Mouse (Mus musculus) erythroblast, embryonic 14.5 days (primary cell): ENCODE measurements around the gene Lyrm7.

ENCODE experiments used
- GATA1 ChIP-seq: IDR thresholded peaks from 2 replicates; pipeline ENCODE4 v1.6.1; 2012; ENCODE audit warnings: low read length, inconsistent platforms, mixed read lengths
- TAL1 ChIP-seq: IDR thresholded peaks from 3 replicates; pipeline ENCODE4 v1.6.1; 2012; ENCODE audit warnings: low read length, inconsistent platforms, mixed read lengths

DNA sequence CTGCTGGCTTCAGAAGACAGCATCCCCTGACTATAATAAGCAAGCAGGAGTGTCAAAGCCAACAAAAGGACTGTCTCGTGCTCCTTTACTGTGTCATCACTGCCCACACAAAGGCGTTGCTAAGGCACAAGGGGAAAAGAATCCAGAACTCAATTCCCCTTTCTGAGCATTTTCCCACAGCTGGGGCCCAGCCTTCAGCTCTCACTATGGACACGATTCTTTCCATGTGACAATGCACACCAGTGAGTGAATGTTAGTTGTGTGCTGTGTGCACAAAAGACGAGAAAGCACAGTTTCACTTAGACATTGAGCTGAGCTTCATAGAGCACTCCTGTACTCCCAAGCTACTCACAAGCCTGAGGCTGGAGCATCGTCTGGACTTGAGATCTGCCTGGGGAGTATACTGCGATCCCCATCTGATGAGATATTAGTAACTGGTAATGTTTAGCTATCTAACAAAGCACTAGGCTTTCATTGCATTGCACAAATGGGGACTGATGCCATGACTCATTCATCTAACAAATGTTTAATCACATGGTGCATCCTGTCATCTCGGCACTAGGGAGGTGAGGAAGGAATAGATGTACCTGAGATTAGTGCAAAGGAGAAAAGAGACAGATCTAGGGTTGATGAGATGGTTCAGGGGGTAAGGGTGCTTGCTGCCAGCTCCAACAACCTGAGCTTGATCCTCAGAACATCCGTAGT, 47.8 kb downstream of the Lyrm7 start:
- TF ChIP-seq TAL1 (no peak), GATA1 (no peak)
